Mouse (Mus musculus) C2C12 (cell line): ENCODE data around the gene Hepacam.

ENCODE experiments used
- CEBPB ChIP-seq: IDR thresholded peaks from one replicate; pipeline ENCODE4 v1.6.1; 2011; ENCODE audit warnings: low read depth, mild to moderate bottlenecking, control low read depth, moderate library complexity
- CTCF ChIP-seq: IDR thresholded peaks from one replicate; pipeline ENCODE4 v1.5.1; 2011; ENCODE audit not compliant: control insufficient read depth, insufficient read depth, insufficient read length
- MAX ChIP-seq: IDR thresholded peaks from one replicate; pipeline ENCODE4 v1.6.1; 2011; ENCODE audit warnings: mild to moderate bottlenecking, control low read depth
- MYOD1 ChIP-seq: IDR thresholded peaks from one replicate; pipeline ENCODE4 v1.6.1; 2011; ENCODE audit warnings: low read depth; ENCODE audit not compliant: control insufficient read depth, insufficient read length
- USF1 ChIP-seq: IDR thresholded peaks from one replicate; pipeline ENCODE4 v1.6.1; 2011; ENCODE audit warnings: low read depth, mild to moderate bottlenecking, control low read depth, moderate library complexity

DNA sequence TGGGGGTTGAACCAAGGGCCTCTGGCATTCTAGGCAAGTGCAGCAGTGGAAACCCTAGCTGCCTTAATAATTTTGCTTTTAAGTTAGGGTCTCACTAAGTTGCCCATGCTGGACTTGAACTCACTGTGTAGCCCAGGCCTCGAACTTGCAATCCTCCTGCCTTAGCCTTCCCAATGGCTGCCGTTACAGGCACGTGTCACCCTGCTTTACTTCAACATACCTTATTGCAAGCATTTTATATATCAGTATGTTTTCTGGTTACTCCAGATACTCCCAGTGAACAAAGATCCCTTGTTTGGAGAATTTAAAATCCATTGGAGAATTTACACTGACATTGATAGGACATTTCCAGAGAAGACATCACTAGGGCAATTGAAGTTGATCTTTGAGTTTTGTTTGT is 18.1 kb upstream of the Hepacam start:
- TF ChIP-seq CTCF (no peak), MYOD1 (no peak), USF1 (no peak), MAX (no peak), CEBPB (no peak)
